Mouse (Mus musculus) liver, adult 2 months (tissue): ENCODE data around the gene Fbxo42.

ENCODE experiments used
- CTCF ChIP-seq: fragments of 200-500 bp; IDR thresholded peaks from 2 replicates; pipeline ENCODE4 v1.5.1; 2011; ENCODE audit warnings: low read depth, low read length, control low read depth
- POLR2A ChIP-seq: fragments of 200-500 bp; IDR thresholded peaks from 2 replicates; pipeline ENCODE4 v1.6.1; 2011; ENCODE audit warnings: low read length, control low read depth; ENCODE audit not compliant: insufficient read depth; ENCODE audit errors: extremely low read depth

DNA sequence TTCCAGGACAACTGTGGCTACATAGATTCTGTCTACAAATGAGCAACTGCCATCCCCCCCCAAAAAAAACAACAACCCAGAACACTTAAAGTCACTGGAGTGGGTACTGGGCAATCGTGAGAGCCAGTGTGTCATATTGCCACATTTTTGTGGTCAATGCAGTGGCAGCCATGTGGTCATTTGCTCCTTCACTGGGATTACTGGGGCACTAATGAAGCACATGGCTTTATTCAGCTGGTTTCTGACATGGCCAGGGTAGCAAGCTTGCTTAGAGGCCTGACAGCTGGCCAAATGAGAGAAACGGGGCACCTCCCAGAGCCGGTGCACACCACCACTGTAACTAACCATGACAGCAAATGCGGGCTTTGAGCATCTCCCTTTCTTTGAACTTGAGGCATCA lies 30.8 kb downstream of the Fbxo42 start:
- TF ChIP-seq CTCF: no peak
- no peak for TF ChIP-seq POLR2A
